Mouse (Mus musculus) heart, postnatal 0 days (tissue): ENCODE results near the gene Cacna2d2.

ENCODE experiments used
- CTCF ChIP-seq: IDR thresholded peaks from 2 replicates; pipeline ENCODE4 v1.5.1; 2016; ENCODE audit warnings: antibody characterized with exemption, control low read depth, low read depth
- EP300 ChIP-seq: IDR thresholded peaks from 2 replicates; pipeline ENCODE4 v1.6.1; 2016; ENCODE audit warnings: antibody characterized with exemption, low read depth

GRCm38 (mm10) chr9:107445011-107445471, 45.6 kb downstream of the Cacna2d2 start:
- TF ChIP-seq CTCF (no peak), EP300 (no peak)
